ENCODE assay signal across 7 mouse cellular contexts in genomic region chr6:142571055-142571618, GRCm38 (mm10). TPM values are rescaled to one million over a fixed set of nuclear protein-coding genes. Genes with fewer than 3 reads are reported as not detected.
DNase-seq lines count a peak whose midpoint lies in the region; ATAC-seq and TF ChIP-seq lines count a peak whose summit lies in the region.

TSS of gene Kcnj8 (minus strand) at chr6:142571614.

- TF ChIP-seq CTCF in heart, adult 2 months (IDR thresholded peaks at IDR 0.05): 0 out of 2 replicates have a peak, but pooled peaks have one; percentile 10
- peak; percentile 5; the same call in 1 of the 2 replicates for TF ChIP-seq CTCF in liver, embryonic 14.5 days (IDR thresholded peaks at IDR 0.05; ENCODE audit: low read depth)
- TF ChIP-seq CTCF in testis, adult 2 months (IDR thresholded peaks at IDR 0.05; ENCODE audit: control insufficient read depth, insufficient read depth, insufficient replicate concordance, low read depth, low read length): no peak

- WGBS in heart, adult 2 months: 1% methylated on average over 33 of the region's 34 CpGs
- WGBS in liver, embryonic 14.5 days (ENCODE audit: insufficient replicate concordance): 1% methylated on average over 34 of the region's 34 CpGs

- H3K4me2 ChIP-seq in liver, embryonic 14.5 days (ENCODE audit: low read depth): peak within 1 kb of the TSS; percentile 55

- no peaks in the 10 kb centered on the region for H3K9me3 ChIP-seq in liver, embryonic 14.5 days (ENCODE audit: control insufficient read depth, low read length)

- TF ChIP-seq EP300 in heart, adult 2 months (IDR thresholded peaks at IDR 0.05; ENCODE audit: insufficient read depth, low read depth, low read length): no peak
- TF ChIP-seq EP300 in liver, embryonic 14.5 days (IDR thresholded peaks at IDR 0.05; ENCODE audit: low read depth): no peak

- no peaks in the 10 kb centered on the region for H3K36me3 ChIP-seq in heart, adult 2 months (ENCODE audit: control insufficient read depth, insufficient read depth, low read length)
- H3K36me3 ChIP-seq in liver, embryonic 14.5 days (replicated peaks; ENCODE audit: control insufficient read depth, insufficient read depth, low read depth): no peaks in the 10 kb centered on the region
- no peaks in the 10 kb centered on the region for H3K36me3 ChIP-seq in testis, adult 2 months (ENCODE audit: control insufficient read depth, insufficient read depth, low read length)

- 0 out of 2 replicates have a peak, but pooled peaks cover 2% of the 10 kb centered on the region for H3K27me3 ChIP-seq in heart, adult 2 months (ENCODE audit: control insufficient read depth, insufficient read depth, low read length)
- peaks cover 42% of the 10 kb centered on the region for H3K27me3 ChIP-seq in liver, embryonic 14.5 days (ENCODE audit: control insufficient read depth, insufficient read depth, low read length)
- no peaks in the 10 kb centered on the region for H3K27me3 ChIP-seq in testis, adult 2 months (ENCODE audit: control insufficient read depth, insufficient read depth, low read length)

- peak; percentile 54 for TF ChIP-seq POLR2A in heart, adult 2 months (IDR thresholded peaks at IDR 0.05; ENCODE audit: insufficient read depth, low read depth, low read length)
- no peak for TF ChIP-seq POLR2A in testis, adult 2 months (IDR thresholded peaks at IDR 0.05; ENCODE audit: control insufficient read depth, low read depth, low read length)

- H3K9ac ChIP-seq in heart, adult 2 months (ENCODE audit: low read depth, low read length): peak within 1 kb of the TSS; percentile 43
- no peak within 1 kb of the TSS for H3K9ac ChIP-seq in liver, embryonic 14.5 days (replicated peaks)

- peak within 1 kb of the TSS; percentile 56 for H3K4me3 ChIP-seq in heart, adult 2 months
- peak within 1 kb of the TSS; percentile 40 to 48 for H3K4me3 ChIP-seq in liver, embryonic 14.5 days (ENCODE audit: insufficient read depth in 1 of 2, low read depth in 2 of 2, low read length in 2 of 2)
- peak within 1 kb of the TSS; percentile 36 for H3K4me3 ChIP-seq in testis, adult 2 months (ENCODE audit: control insufficient read depth, low read depth, low read length)

- peak; percentile 88 for DNase-seq in adrenal gland, postnatal 14 days
- peak; percentile 32 for DNase-seq in embryo, embryonic 11.5 days (ENCODE audit: low read depth, low spot score)
- peak; percentile 84 to 87 for DNase-seq in heart, adult 2 months
- DNase-seq in kidney, adult 18-20 months: peak; percentile 69
- DNase-seq in liver, embryonic 14.5 days (ENCODE audit: low read depth in 3 of 3, low spot score in 3 of 3): no peak
- peak; percentile 34 to 61 for DNase-seq in natural killer cell, adult 2 months (ENCODE audit: low spot score in 2 of 2)

- H3K79me2 ChIP-seq in heart, adult 2 months (replicated peaks; ENCODE audit: control insufficient read depth, insufficient read depth, low read length): no peaks in the 10 kb centered on the region

- H3K4me1 ChIP-seq in heart, adult 2 months (ENCODE audit: control insufficient read depth, insufficient read depth, low read length): no peaks in the 10 kb centered on the region; the same call in 1 of the 2 replicates
- H3K4me1 ChIP-seq in liver, embryonic 14.5 days (replicated peaks; ENCODE audit: control insufficient read depth in 2 of 2, insufficient read depth in 2 of 2, low read length in 1 of 2): peaks cover 0 to 4% of the 10 kb centered on the region in 2 experiments; a peak in 2 of 4 replicates
- peaks cover 3% of the 10 kb centered on the region for H3K4me1 ChIP-seq in testis, adult 2 months (ENCODE audit: control insufficient read depth, insufficient read depth, low read length)

- peak; percentile 47; the same call in 1 of the 2 replicates for ATAC-seq in liver, embryonic 14.5 days (ENCODE audit: insufficient read depth)

- intact Hi-C loops in heart, adult 2 months (cut with DNase I): loop anchor here (5.0 kb wide), 2 partner anchors 44 to 166 kb away; no protein-coding TSS in a partner anchor

- H3K27ac ChIP-seq in heart, adult 2 months: peak within 1 kb of the TSS; percentile 70
- no peak within 1 kb of the TSS for H3K27ac ChIP-seq in liver, embryonic 14.5 days
- H3K27ac ChIP-seq in testis, adult 2 months (ENCODE audit: control insufficient read depth, insufficient read depth, low read depth, low read length): no peak within 1 kb of the TSS

RNA-seq across cellular contexts. Expression of gene Kcnj8, which starts in this region (rescaled TPM):
- 20.5 and 24.1 TPM in 2 replicates for total RNA-seq in adrenal gland, postnatal 14 days (2021)
- total RNA-seq in heart, adult 2 months (2021): 10 to 100 TPM; 21.5 to 23.6 TPM
- polyA plus RNA-seq in heart, adult 2 months (2012; rRNA removed): 32.4 and 46.9 TPM in 2 replicates
- 0.87 and 0.89 TPM in 2 replicates for polyA plus RNA-seq in liver, embryonic 14.5 days (2012; rRNA removed)
- 1.6 TPM in 2 replicates for polyA plus RNA-seq in liver, embryonic 14.5 days (2014; fragmentation: Nextera tagmentation; extraction: Ambion mirVana)
- 0.52 and 1.4 TPM in 2 replicates for polyA plus RNA-seq in testis, adult 2 months (2012; rRNA removed)

Comparison
In these comparisons a context has a peak if more than half of its experiments do, and no peak if none do; other contexts are left out.
1. RNA of gene Kcnj8 (polyA plus RNA-seq): 32.4 to 46.9 TPM in heart, adult 2 months; 0.87 to 1.6 TPM in liver, embryonic 14.5 days and 0.52 to 1.4 TPM in testis, adult 2 months; every median in the first group is over 10 times any median in the second.
2. DNase-seq: peak in adrenal gland, postnatal 14 days (single experiment), embryo, embryonic 11.5 days (single experiment), heart, adult 2 months (2 of 2), kidney, adult 18-20 months (single experiment) and natural killer cell, adult 2 months (2 of 2); none in liver, embryonic 14.5 days (0 of 3).
3. Peak in every context shown above with its lines, with median percentiles within 50 percentile points of each other: H3K4me3 ChIP-seq.